Mouse (Mus musculus) embryonic facial prominence, embryonic 10.5 days (tissue): ENCODE data around the gene Slc35d3. TPM values are rescaled to one million over a fixed set of nuclear protein-coding genes. Genes with fewer than 3 reads are reported as not detected.

Experiments used
- DNase-seq: peaks from one replicate; pipeline ENCODE4 v3.0.0-alpha.2; 2017; ENCODE audit warnings: low spot score
- H3K27ac ChIP-seq: fragments of 300-500 bp; sonication (generic); replicated peaks from 2 replicates; pipeline ENCODE4 v1.5.1; 2016; ENCODE audit warnings: mild to moderate bottlenecking
- H3K27me3 ChIP-seq: fragments of 300-500 bp; sonication (generic); replicated peaks from 2 replicates; pipeline ENCODE4 v1.6.1; 2016; ENCODE audit warnings: low read depth, mild to moderate bottlenecking; ENCODE audit not compliant: poor library complexity, severe bottlenecking
- H3K36me3 ChIP-seq: fragments of 300-500 bp; sonication (generic); replicated peaks from 2 replicates; pipeline ENCODE4 v1.6.1; 2016; ENCODE audit warnings: mild to moderate bottlenecking, moderate library complexity
- H3K4me1 ChIP-seq: fragments of 300-500 bp; sonication (generic); 2 replicates; pipeline ENCODE4 v1.6.1; 2016
- H3K4me3 ChIP-seq: fragments of 300-500 bp; sonication (generic); 2 replicates; pipeline ENCODE4 v1.5.1; 2016; ENCODE audit warnings: mild to moderate bottlenecking, moderate library complexity
- H3K9me3 ChIP-seq: fragments of 300-500 bp; sonication (generic); 2 replicates; pipeline ENCODE4 v1.6.1; 2016; ENCODE audit warnings: mild to moderate bottlenecking
- WGBS: fragments of 180-500 bp; shearing (Covaris S2); methylation state at CpG from one replicate; pipeline ENCODE4 v1.1.7; 2016; 5-methylcytosine and 5-hydroxymethylcytosine counted together
- polyA plus RNA-seq: library from polyadenylated mRNA; unstranded; fragments of >200 nt; fragmentation: Nextera tagmentation; extraction: Ambion mirVana; gene quantifications from 2 replicates; pipeline ENCODE4 v1.2.1, GENCODE M21; 2016

Gene Slc35d3
- polyA plus RNA-seq, 1 experiment from 2014 or later = 0.71 TPM

DNA sequence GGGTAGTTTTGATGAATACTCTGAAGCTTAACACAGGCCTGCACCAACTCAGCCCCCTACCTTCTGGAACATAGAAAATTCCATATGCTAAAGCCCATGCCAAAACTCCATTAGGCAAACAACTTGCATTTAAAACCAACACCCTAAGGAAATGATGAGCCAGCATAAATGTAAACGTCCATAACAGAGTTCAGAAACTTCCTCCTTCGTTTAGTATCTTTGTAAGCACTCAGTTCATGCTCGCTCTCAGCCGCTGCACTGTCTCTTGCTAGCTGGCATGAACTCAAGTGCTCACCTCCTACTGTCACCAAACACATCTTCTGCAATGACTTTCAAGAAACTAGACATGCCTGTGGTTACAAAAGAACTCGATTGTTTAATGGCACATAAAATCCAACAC lies 24.1 kb upstream of the Slc35d3 start:
- no peak overlapping the region for H3K4me3 ChIP-seq
- WGBS = 88% methylated on average over 5 of the region's 5 CpGs
- H3K27ac ChIP-seq = no peak overlapping the region
- H3K27me3 ChIP-seq = no peaks in the 10 kb centered on the region
- H3K4me1 ChIP-seq = no peaks in the 10 kb centered on the region
- DNase-seq = no peak
- peaks cover 3% of the 10 kb centered on the region; the same call in 1 of the 2 replicates for H3K36me3 ChIP-seq
- H3K9me3 ChIP-seq = no peaks in the 10 kb centered on the region

DNA sequence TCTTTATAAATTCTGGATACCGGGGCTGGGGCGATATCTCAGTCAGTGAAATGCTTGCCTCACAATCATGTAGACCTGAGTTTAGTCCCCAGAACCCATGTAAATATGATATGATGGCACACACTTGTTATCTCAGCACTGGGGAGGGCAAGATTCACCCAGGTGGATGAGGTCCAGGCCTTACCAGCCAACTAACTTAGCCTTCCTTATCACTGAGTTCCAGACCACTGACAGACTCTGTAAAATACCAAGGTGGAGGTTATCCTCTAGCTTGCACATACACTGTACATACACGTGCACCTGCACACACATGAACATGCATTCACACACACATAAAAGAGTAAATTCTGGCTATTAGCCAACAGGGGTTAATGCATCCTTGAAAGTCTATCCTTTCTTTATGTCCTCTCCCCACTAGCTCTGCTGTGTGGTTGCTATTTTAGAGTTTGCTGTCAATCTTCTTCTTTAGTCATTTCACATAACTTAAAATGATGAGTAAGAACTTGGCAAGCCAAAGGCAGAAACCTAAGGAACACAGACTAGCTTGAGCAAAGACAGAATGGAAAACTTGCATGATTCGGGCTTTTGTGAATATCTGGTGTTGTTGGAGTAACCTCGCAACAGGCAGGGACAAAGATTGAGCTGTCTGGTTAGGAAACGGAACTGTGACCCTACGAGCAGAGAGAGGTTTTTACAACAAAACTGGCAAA lies 4.5 kb upstream of the Slc35d3 start:
- Histone ChIP-seq H3K4me3 (no peak overlapping the region), H3K27me3 (peaks cover 42% of the 10 kb centered on the region), H3K27ac (no peak overlapping the region), H3K9me3 (no peaks in the 10 kb centered on the region), H3K36me3 (no peaks in the 10 kb centered on the region), H3K4me1 (peaks cover 14% of the 10 kb centered on the region)
- DNase-seq = no peak
- WGBS = 92% methylated on average over 7 of the region's 7 CpGs

DNA sequence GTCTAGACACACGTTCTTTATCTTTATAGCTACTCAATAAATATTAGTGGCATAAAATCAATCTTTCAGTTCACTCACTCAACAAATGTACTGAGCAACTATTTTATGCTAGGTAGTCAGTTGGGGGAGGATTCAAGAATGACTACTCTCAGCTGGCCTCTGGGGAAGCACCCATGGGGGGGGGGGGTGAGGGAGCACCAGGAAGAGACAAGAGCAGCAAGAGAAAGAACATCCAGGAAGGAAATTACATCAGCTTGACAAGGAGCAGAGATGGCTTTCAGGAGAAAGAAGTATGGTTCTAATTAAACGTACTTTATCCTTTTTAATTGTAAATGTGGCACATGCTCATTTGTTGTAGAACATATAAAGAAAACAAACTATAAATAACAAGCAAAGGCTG lies 2.4 kb upstream of the Slc35d3 start:
- peaks cover 34% of the 10 kb centered on the region for H3K4me1 ChIP-seq
- no peak for DNase-seq
- no peaks in the 10 kb centered on the region for H3K36me3 ChIP-seq
- no peak overlapping the region for H3K27ac ChIP-seq
- peaks cover 63% of the 10 kb centered on the region for H3K27me3 ChIP-seq
- WGBS = 69% methylated on average over 2 of the region's 2 CpGs
- no peak overlapping the region for H3K4me3 ChIP-seq
- H3K9me3 ChIP-seq = no peaks in the 10 kb centered on the region

GRCm38 (mm10) chr10:19852776-19853175 lies 1.5 kb upstream of the Slc35d3 start:
- Histone ChIP-seq H3K4me1 (peaks cover 34% of the 10 kb centered on the region), H3K4me3 (no peak overlapping the region), H3K27me3 (peaks cover 72% of the 10 kb centered on the region), H3K27ac (no peak overlapping the region), H3K9me3 (no peaks in the 10 kb centered on the region), H3K36me3 (no peaks in the 10 kb centered on the region)
- WGBS = 30% methylated on average over 6 of the region's 6 CpGs
- DNase-seq = no peak

GRCm38 (mm10) chr10:19850544-19850997 lies 688 bp downstream of the Slc35d3 start:
- H3K27me3 ChIP-seq = peaks cover 93% of the 10 kb centered on the region
- no peak overlapping the region; the same call in 1 of the 2 replicates for H3K27ac ChIP-seq

DNA sequence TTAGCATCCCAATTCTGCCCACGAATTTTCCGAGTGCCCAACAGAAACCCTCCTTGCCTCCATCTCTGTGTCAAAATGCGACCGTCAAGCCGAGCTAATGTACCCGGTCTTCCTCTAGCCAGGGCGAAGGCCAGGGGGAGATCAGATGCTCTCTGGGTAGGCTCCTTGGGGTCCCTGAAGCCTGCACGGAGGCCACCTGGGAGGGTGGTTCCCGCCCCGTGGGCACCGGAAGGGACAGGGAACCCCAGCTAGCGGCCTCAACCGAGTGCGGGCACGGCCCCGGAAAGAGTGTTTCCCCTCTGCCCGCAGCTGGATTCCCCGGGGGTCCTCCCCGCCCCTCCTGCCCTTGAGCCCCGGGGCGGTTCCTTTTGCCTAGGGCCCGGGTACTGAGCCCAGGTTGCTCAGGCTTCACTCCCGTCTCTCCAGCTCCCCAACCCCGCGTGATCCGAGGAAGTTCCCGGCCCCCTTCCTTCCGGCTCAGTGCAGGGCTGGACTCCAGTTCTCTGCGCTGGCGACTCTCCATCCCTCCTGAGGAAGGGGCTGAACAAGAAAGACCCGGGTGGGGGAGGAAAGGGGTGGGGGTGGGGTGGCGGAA lies 1.4 kb downstream of the Slc35d3 start:
- no peaks in the 10 kb centered on the region for H3K36me3 ChIP-seq
- peaks cover 93% of the 10 kb centered on the region for H3K27me3 ChIP-seq
- under 1% methylated on average over 32 of the region's 32 CpGs for WGBS
- H3K27ac ChIP-seq = no peak overlapping the region; the same call in 1 of the 2 replicates
- peak overlapping the region; percentile 72 for H3K4me3 ChIP-seq
- H3K9me3 ChIP-seq = no peaks in the 10 kb centered on the region
- H3K4me1 ChIP-seq = peaks cover 34% of the 10 kb centered on the region
- peak; percentile 64 for DNase-seq

More at GRCm38 (mm10) chr10:19850544-19850997, 688 bp downstream of the Slc35d3 start:
- Histone ChIP-seq H3K36me3 (no peaks in the 10 kb centered on the region), H3K4me1 (peaks cover 34% of the 10 kb centered on the region), H3K9me3 (no peaks in the 10 kb centered on the region), H3K4me3 (peak overlapping the region; percentile 72)
- under 1% methylated on average over 36 of the region's 36 CpGs for WGBS
- DNase-seq = no peak

- DNase-seq = peak; percentile 16
- Histone ChIP-seq H3K27ac (no peak overlapping the region), H3K9me3 (no peaks in the 10 kb centered on the region), H3K36me3 (no peaks in the 10 kb centered on the region), H3K27me3 (peaks cover 93% of the 10 kb centered on the region), H3K4me1 (peaks cover 34% of the 10 kb centered on the region), H3K4me3 (peak overlapping the region; percentile 72)
- WGBS = 4% methylated on average over 44 of the region's 44 CpGs
Observed at GRCm38 (mm10) chr10:19848928-19849770, 2.1 kb downstream of the Slc35d3 start.

DNA sequence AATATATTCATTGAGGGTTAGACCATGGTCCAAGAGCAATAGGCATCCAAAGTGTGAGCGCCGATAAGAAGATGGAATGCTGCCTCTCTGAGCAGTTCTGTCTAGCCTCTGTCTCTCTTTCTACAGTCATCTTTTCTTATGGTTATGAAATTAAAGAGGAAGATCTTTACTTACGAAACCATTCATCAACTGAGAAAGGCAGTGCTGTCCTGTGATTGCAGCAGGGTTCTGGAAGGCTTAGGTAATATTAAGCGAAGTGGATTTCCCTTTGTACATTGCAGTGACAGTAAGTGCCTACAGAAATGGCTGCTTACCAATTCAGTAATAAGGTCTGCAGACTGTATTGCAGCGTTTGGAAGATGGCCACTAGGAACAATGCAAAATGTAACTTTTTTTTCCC lies 11.4 kb downstream of the Slc35d3 start:
- WGBS = 93% methylated on average over 5 of the region's 5 CpGs
- H3K36me3 ChIP-seq = no peaks in the 10 kb centered on the region
- peaks cover 8% of the 10 kb centered on the region for H3K27me3 ChIP-seq
- no peak overlapping the region for H3K4me3 ChIP-seq
- H3K9me3 ChIP-seq = no peaks in the 10 kb centered on the region
- no peaks in the 10 kb centered on the region for H3K4me1 ChIP-seq
- no peak for DNase-seq
- no peak overlapping the region for H3K27ac ChIP-seq

DNA sequence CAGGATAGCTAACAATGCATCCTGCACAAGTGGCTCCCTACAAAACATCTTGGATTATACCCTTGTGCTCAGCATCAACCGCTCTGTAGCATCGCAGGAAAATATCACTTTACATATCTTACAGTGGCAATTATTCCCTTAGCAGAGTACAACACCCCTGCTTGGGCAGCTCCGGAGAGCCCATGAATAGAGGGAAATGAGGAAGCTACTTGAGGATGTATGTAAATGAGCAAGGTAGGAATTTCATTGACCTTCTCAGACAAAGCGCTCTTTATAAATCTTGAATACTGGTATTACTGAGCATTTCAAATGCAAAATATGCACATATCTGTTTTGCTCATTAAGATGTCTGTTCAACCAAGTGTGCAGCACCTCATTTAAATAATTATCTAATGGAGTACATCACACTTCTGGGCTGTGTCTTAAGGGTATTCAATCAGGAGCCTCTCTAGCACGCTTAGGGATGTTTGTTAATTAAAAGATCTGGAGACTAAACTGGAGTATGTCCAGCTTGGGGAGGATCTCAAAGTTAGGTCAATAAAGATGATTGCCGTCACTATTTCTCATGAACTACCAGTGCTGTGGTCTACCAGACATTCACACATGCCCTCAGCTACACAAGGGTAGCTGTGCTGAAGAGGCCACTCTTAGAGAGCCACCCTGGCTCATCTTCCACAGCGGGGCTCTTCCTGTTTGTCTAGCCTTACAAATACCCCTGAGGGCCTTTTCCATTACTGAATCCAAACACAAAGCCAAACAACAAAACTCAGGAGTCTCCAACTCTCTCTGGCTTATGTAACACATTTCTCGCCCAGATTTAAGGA lies 15.2 kb downstream of the Slc35d3 start:
- no peak for DNase-seq
- Histone ChIP-seq H3K27ac (no peak overlapping the region), H3K9me3 (no peaks in the 10 kb centered on the region), H3K4me3 (no peak overlapping the region), H3K27me3 (no peaks in the 10 kb centered on the region), H3K36me3 (no peaks in the 10 kb centered on the region), H3K4me1 (no peaks in the 10 kb centered on the region)
- 71% methylated on average over 8 of the region's 8 CpGs for WGBS

- DNase-seq = no peak
- Histone ChIP-seq H3K27me3 (no peaks in the 10 kb centered on the region), H3K4me3 (no peak overlapping the region), H3K4me1 (no peaks in the 10 kb centered on the region), H3K9me3 (no peaks in the 10 kb centered on the region), H3K27ac (no peak overlapping the region), H3K36me3 (no peaks in the 10 kb centered on the region)
- WGBS = 94% methylated on average over 6 of the region's 6 CpGs
Observed at GRCm38 (mm10) chr10:19834222-19834621, 17.0 kb downstream of the Slc35d3 start.

- DNase-seq = no peak
- Histone ChIP-seq H3K9me3 (no peaks in the 10 kb centered on the region), H3K27ac (no peak overlapping the region), H3K4me1 (no peaks in the 10 kb centered on the region), H3K27me3 (no peaks in the 10 kb centered on the region), H3K4me3 (no peak overlapping the region), H3K36me3 (no peaks in the 10 kb centered on the region)
- WGBS = 89% methylated on average over 5 of the region's 5 CpGs
Observed at GRCm38 (mm10) chr10:19831072-19831849, 20.0 kb downstream of the Slc35d3 start.
